Mouse (Mus musculus): ENCODE measurements at regions not wholly inside any gene's neighbourhood (a gene's known extent, or its start where the extent isn't known, plus 50 kb on each side); places are given as distances from the start of the nearest gene placed in this dataset.

DNA sequence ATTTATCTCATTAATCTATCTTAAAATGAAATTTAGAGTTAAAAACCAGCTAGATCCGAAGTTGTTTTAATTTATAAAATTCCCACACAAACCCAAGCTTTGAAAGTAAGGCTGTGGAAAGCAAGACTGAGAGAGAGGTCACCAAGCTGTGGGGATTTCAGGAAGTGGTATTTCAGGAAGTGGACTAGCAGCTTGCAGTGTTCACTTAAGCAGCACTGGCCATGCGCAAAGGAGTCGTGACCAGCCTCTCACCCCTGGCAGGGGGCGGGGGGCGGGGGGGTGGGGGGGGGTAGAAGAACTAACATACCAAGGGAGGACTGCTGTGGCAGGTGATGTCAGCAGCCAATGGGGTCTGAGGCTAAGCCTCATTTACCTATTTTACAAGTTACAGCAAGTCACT lies 158.7 kb upstream of the Ttc29 start:
- TF ChIP-seq CTCF (IDR thresholded peaks at IDR 0.05; ENCODE audit: insufficient read depth, low read length) (no peak), POLR2A (IDR thresholded peaks at IDR 0.05; ENCODE audit: borderline replicate concordance, extremely low read depth, low read depth, low read length) (no peak)

Data from lung, adult 2 months (tissue).